Mouse (Mus musculus) embryonic fibroblast, embryonic 13.5 days (primary cell): ENCODE measurements at regions not wholly inside any gene's neighbourhood (a gene's known extent, or its start where the extent isn't known, plus 50 kb on each side); places are given as distances from the start of the nearest gene placed in this dataset.
A peak's percentile ranks its signal among the peaks of the same experiment; 100 is the strongest.

Source experiments
- H3K27ac ChIP-seq: 2 replicates; pipeline ENCODE4 v1.5.1; 2012; ENCODE audit warnings: low read length, control low read depth, inconsistent platforms; ENCODE audit not compliant: insufficient read depth
- H3K4me1 ChIP-seq: 2 replicates; pipeline ENCODE4 v1.6.1; 2011; ENCODE audit warnings: low read length; ENCODE audit not compliant: control insufficient read depth, insufficient read depth
- H3K4me3 ChIP-seq: 2 replicates; pipeline ENCODE4 v1.5.1; 2011; ENCODE audit warnings: mild to moderate bottlenecking, control low read depth, low read length; ENCODE audit not compliant: insufficient read depth
- CTCF ChIP-seq: IDR thresholded peaks from 2 replicates; pipeline ENCODE4 v1.5.1; 2011; ENCODE audit warnings: mild to moderate bottlenecking, control low read depth, low read length, moderate library complexity, borderline replicate concordance; ENCODE audit not compliant: insufficient read depth
- POLR2A ChIP-seq: IDR thresholded peaks from 2 replicates; pipeline ENCODE4 v1.6.1; 2011; ENCODE audit warnings: low read depth, mild to moderate bottlenecking, control low read depth, low read length, moderate library complexity

- Histone ChIP-seq H3K4me3 (no peak overlapping the region), H3K27ac (peak overlapping the region; percentile 65; the same call in 1 of the 2 replicates), H3K4me1 (no peaks in the 10 kb centered on the region; the same call in 1 of the 2 replicates)
- TF ChIP-seq CTCF (no peak), POLR2A (no peak)
Measured at GRCm38 (mm10) chrX:19095960-19096359, 385.2 kb downstream of the Tex13c3 start.

- Histone ChIP-seq H3K4me1 (no peaks in the 10 kb centered on the region), H3K4me3 (no peak overlapping the region), H3K27ac (no peak overlapping the region)
- TF ChIP-seq CTCF (no peak), POLR2A (no peak)
Measured at GRCm38 (mm10) chrX:19084435-19084834, 396.7 kb downstream of the Tex13c3 start.

DNA sequence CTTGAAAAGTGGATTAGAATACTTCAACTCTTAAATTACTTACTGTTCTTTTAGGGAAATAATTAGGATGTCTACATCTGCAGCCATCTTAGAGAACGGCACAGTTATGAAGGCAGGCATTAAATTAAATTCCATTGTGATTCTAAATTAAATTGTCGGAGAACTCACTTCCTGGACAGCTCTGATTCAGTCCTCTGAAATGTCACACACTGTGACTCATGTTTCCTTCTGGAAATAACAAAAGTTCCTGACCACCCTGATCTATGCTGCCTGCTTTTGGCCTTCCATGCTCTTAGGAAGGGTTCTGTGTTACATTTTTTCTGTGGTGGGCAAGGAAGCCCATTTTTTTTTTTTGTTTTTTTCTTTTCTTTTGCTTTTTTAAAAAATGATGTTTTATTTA is 401.1 kb downstream of the Tex13c3 start:
- no peaks in the 10 kb centered on the region for H3K4me1 ChIP-seq
- TF ChIP-seq CTCF (no peak), POLR2A (no peak)
- H3K27ac ChIP-seq, result peak overlapping the region; percentile 55; the same call in 1 of the 2 replicates
- no peak overlapping the region for H3K4me3 ChIP-seq
